Mouse (Mus musculus) testis, adult 2 months (tissue): ENCODE data around the gene Retreg1. TPM values are rescaled to one million over a fixed set of nuclear protein-coding genes. Genes with fewer than 3 reads are reported as not detected.

ENCODE experiments used
- H3K27ac ChIP-seq: fragments of 200-500 bp; 2 replicates; pipeline ENCODE4 v1.5.1; 2012; ENCODE audit warnings: low read depth, low read length; ENCODE audit not compliant: control insufficient read depth, insufficient read depth
- H3K27me3 ChIP-seq: fragments of 200-500 bp; 2 replicates; pipeline ENCODE4 v1.6.1; 2012; ENCODE audit warnings: mild to moderate bottlenecking, low read length, moderate library complexity; ENCODE audit not compliant: control insufficient read depth, insufficient read depth
- H3K36me3 ChIP-seq: fragments of 200-500 bp; 2 replicates; pipeline ENCODE4 v1.6.1; 2012; ENCODE audit warnings: mild to moderate bottlenecking, low read length; ENCODE audit not compliant: control insufficient read depth, insufficient read depth
- H3K4me1 ChIP-seq: fragments of 200-500 bp; 2 replicates; pipeline ENCODE4 v1.6.1; 2012; ENCODE audit warnings: low read length; ENCODE audit not compliant: control insufficient read depth, insufficient read depth
- H3K4me3 ChIP-seq: fragments of 200-500 bp; 2 replicates; pipeline ENCODE4 v1.5.1; 2012; ENCODE audit warnings: low read depth, mild to moderate bottlenecking, low read length, moderate library complexity, mixed read lengths; ENCODE audit not compliant: control insufficient read depth
- CTCF ChIP-seq: fragments of 200-500 bp; IDR thresholded peaks from 2 replicates; pipeline ENCODE4 v1.5.1; 2012; ENCODE audit warnings: low read depth, mild to moderate bottlenecking, inconsistent platforms, low read length, moderate library complexity; ENCODE audit not compliant: control insufficient read depth, insufficient read depth, insufficient replicate concordance
- POLR2A ChIP-seq: fragments of 200-500 bp; IDR thresholded peaks from 2 replicates; pipeline ENCODE4 v1.6.1; 2012; ENCODE audit warnings: low read depth, mild to moderate bottlenecking, inconsistent platforms, low read length, moderate library complexity; ENCODE audit not compliant: control insufficient read depth
- polyA plus RNA-seq: library from polyadenylated mRNA; depleted of rRNA; stranded (reverse); fragments of >200 nt; gene quantifications from 2 replicates; pipeline ENCODE4 v1.2.3, GENCODE M21; 2012

The Retreg1 gene
- polyA plus RNA-seq, 1 experiment = 46.1 TPM

DNA sequence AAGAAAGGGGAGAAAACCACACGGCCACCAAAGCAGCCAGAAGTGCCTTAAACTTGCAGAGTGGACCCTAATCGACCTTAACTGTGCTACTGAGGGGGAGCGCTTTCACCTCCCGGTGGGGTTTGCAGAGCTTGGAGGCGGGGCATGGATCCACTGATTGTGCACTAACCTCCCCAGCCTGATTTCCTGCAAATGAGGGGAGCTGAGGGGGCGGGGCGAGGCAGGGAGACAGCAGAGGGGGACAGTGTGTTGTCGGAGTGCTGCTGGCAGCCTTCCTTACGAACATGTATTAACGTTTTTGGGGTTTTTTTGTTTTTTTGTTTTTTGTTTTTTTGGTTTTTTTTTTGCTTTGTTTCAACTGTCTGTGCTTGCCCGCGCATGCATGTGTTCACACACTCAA, 30.5 kb upstream of the Retreg1 start:
- Histone ChIP-seq H3K36me3 (no peaks in the 10 kb centered on the region; the same call in 1 of the 2 replicates), H3K4me1 (no peaks in the 10 kb centered on the region), H3K27ac (no peak overlapping the region), H3K27me3 (no peaks in the 10 kb centered on the region), H3K4me3 (no peak overlapping the region)
- TF ChIP-seq CTCF (no peak), POLR2A (no peak)

DNA sequence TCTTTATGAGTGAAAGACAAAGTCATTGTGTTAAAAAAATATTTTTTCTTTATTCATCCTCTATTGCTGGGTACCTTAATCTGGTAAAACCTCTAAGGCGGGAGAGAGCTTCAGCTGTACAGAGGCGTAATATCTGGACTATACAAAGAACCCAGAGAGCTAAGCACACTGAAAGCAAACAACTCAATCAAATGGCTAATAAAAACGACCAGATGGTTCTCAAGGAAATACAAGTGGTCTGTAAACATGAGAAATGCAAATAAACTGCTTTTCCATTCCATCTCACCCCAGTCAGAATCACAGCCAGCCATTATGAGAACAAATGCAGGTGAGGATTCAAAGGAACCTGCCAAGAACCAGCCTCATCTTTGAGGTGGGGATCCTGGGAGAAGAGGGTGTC, 28.4 kb upstream of the Retreg1 start:
- Histone ChIP-seq H3K36me3 (no peaks in the 10 kb centered on the region), H3K4me1 (no peaks in the 10 kb centered on the region), H3K4me3 (no peak overlapping the region), H3K27ac (no peak overlapping the region), H3K27me3 (no peaks in the 10 kb centered on the region)
- no peak for TF ChIP-seq POLR2A
- no peak for TF ChIP-seq CTCF

DNA sequence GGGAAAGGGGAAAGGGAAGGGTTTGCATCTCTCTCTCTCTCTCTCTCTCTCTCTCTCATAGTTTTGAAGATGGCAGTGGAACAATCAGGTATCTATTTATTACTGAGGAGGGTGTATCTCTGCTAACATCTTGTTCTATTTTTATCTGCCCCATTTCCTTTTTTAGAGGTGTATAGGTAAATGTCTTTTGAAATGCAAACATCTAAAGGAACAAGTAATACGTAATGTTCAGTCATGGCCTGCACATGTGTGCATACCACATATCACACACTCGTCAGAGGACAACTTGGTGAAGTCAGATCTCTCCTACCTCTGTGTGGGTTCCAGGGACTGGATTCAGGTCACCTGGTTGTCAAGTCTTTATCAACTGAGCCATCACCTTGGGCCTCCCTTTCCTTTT, 25.8 kb upstream of the Retreg1 start:
- no peaks in the 10 kb centered on the region for H3K27me3 ChIP-seq
- H3K4me1 ChIP-seq = no peaks in the 10 kb centered on the region
- H3K4me3 ChIP-seq = no peak overlapping the region
- H3K36me3 ChIP-seq = no peaks in the 10 kb centered on the region
- no peak overlapping the region for H3K27ac ChIP-seq
- TF ChIP-seq CTCF = no peak
- no peak for TF ChIP-seq POLR2A

DNA sequence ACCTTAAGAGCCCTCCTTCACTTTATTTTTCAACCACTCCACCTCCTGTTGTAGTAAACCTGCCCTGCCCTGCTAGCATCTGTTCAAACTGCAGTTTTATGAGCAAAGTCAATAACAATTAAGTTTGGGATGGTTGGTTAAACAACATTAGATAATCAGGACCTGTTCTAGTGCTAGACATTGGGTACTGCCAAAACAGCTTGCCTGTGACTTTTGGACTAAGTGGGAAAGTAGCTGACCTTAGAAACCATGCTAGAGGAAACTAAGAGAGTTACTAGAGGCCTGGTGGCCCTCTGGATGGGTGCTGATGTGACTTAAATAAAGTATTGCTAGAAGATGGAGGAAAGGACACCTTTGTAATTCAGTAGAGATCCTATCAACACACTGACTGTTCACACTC, 21.0 kb upstream of the Retreg1 start:
- no peak for TF ChIP-seq POLR2A
- no peak for TF ChIP-seq CTCF
- Histone ChIP-seq H3K4me3 (no peak overlapping the region), H3K27me3 (no peaks in the 10 kb centered on the region), H3K4me1 (no peaks in the 10 kb centered on the region), H3K36me3 (no peaks in the 10 kb centered on the region), H3K27ac (no peak overlapping the region)

DNA sequence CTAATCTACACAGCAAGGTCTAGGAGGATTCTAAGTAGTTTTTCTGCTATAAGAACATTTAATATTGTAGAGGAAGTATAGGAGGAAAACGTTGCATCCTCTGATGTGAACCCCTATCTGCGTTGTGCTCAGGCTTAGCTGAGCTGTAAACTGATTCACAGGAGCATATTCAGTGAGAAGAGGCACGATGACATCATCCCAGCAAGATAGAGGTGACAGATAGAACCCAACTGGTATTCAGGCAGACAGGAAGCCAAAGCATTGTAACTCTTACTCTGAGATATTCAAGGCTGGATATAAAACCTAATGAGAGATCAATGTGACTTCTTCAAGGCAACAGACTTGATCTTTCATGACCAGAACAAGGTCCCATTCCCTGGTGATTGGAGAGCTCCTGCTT, 20.3 kb upstream of the Retreg1 start:
- H3K36me3 ChIP-seq = no peaks in the 10 kb centered on the region
- no peak for TF ChIP-seq CTCF
- TF ChIP-seq POLR2A = no peak
- no peak overlapping the region for H3K4me3 ChIP-seq
- H3K27me3 ChIP-seq = no peaks in the 10 kb centered on the region
- H3K27ac ChIP-seq = no peak overlapping the region
- H3K4me1 ChIP-seq = no peaks in the 10 kb centered on the region

DNA sequence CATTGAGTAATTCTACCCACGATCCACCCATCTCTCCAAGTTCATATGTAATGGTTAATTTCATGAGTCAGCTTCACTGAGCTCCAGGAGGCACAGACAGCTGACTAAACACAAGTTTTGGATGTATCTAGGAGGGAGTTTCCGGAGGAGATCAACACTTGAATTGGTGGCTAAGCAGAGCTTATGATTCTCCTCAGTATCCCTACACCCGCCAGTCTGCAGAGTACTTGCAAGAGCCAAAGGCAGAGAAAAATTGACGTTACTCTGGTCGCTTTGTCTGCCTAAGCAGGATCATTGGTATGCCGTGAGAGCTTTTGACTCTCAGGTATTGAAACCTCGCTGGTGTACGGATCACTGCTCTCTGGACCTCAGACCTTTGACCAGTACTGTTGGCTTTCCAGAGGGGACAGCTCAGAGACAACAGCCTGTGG, 16.4 kb upstream of the Retreg1 start:
- no peak overlapping the region for H3K27ac ChIP-seq
- H3K4me3 ChIP-seq = peak overlapping the region; percentile 47; the same call in 1 of the 2 replicates
- H3K27me3 ChIP-seq = no peaks in the 10 kb centered on the region
- no peak for TF ChIP-seq CTCF
- TF ChIP-seq POLR2A = no peak
- no peaks in the 10 kb centered on the region for H3K36me3 ChIP-seq
- H3K4me1 ChIP-seq = no peaks in the 10 kb centered on the region

DNA sequence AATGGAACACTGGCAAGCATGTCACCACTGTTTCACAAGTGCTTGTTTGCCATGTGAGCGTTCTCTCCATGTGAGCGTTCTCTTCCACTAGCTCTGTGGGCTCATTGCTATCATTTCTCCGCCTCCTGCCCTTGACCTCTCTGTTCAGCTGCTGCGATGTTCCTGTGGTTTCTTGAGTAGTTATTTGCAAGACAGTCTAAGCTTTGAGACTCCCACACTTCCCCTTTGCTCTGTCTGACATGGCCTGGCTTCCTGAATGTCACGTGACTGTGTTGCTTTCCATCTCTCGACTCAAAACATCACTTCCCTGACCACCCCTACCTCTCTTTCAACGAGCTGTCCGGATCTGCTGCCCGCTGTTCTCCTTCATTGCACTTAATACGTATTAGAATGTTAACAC, 14.5 kb upstream of the Retreg1 start:
- H3K27ac ChIP-seq = no peak overlapping the region
- no peaks in the 10 kb centered on the region for H3K4me1 ChIP-seq
- no peaks in the 10 kb centered on the region for H3K27me3 ChIP-seq
- H3K4me3 ChIP-seq = no peak overlapping the region
- TF ChIP-seq CTCF (no peak), POLR2A (no peak)
- H3K36me3 ChIP-seq = no peaks in the 10 kb centered on the region

DNA sequence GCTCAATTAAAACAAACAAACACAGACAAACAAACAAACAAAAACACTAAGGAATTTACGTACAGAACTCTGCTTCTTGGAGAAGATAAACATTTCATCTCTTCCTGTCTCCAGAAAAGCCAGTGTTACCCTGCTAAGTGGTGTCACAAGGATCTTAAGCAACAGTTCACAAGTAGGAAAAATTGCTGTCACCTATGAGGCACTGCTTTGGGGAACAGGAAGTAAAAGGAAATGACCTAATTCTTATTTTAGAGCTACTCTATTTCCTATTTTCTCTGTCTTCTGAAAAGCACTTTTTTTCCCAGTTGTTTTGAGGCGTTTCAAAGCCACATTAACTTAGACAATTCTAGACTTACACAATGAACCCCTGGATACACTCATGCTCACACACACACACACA, 12.6 kb upstream of the Retreg1 start:
- H3K27me3 ChIP-seq = no peaks in the 10 kb centered on the region
- peaks cover under 1% of the 10 kb centered on the region; the same call in 1 of the 2 replicates for H3K4me1 ChIP-seq
- no peaks in the 10 kb centered on the region for H3K36me3 ChIP-seq
- H3K27ac ChIP-seq = no peak overlapping the region
- no peak overlapping the region for H3K4me3 ChIP-seq
- TF ChIP-seq POLR2A (no peak), CTCF (no peak)
